Mouse (Mus musculus): ENCODE data around the gene Bend3.

DNA sequence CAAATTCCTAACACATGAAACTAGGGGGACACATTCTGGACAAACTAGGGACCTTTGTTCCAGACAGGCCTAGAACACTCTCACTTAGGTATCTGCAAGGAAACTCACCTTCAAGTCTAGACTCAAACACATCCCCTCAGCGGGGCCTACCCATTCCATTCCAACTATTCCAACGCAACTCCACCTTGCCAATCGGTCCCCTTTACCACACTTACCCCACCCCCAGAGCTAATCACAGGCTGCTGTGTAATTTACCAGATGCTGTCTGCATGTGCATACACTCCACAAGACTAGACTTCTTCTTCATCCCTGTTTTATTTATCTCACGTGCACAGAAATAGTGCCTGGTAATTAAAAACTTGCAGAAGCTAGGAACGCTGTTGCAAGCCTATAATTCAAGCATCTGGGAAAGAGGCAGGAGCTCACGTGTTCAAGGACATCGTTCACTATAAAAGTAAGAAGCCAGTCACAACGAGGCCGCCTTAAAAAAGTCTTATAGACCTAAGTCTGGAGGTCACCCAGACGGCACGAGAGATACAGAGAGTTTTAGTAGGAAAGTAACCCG is 61.2 kb downstream of the Bend3 start:
- no peak for TF ChIP-seq ZNF384 (IDR thresholded peaks at IDR 0.05; ENCODE audit: low read depth, low read length)
- TF ChIP-seq HCFC1 (IDR thresholded peaks at IDR 0.05; ENCODE audit: borderline replicate concordance, insufficient read depth, low read length) = no peak
